Mouse (Mus musculus) MEL (cell line): ENCODE measurements around the gene Sapcd1. TPM values are rescaled to one million over a fixed set of nuclear protein-coding genes. Genes with fewer than 3 reads are reported as not detected.
"Not testable (repeated sequence)": the region's sequence is repeated elsewhere in the genome, so short reads cannot be mapped to it uniquely, and the experiment has no call there.

ENCODE experiments used
- DNase-seq: peaks from one replicate; pipeline ENCODE4 v3.0.0; 2011; ENCODE audit warnings: low read depth, low spot score
- H3K27ac ChIP-seq: 2 replicates; pipeline ENCODE4 v1.5.1; 2012; ENCODE audit warnings: low read depth, mild to moderate bottlenecking, control low read depth, low read length, moderate library complexity; ENCODE audit not compliant: control insufficient read depth
- H3K27me3 ChIP-seq, 2 experiments: fragments of 150-350 bp in 1 of 2; sonication (generic) in 1 of 2; 2 replicates each; pipeline ENCODE4 v1.6.1; 2012; ENCODE audit warnings: low read length in 2 of 2, mild to moderate bottlenecking in 2 of 2, improper control_type of control experiment in 1 of 2, moderate library complexity in 1 of 2; ENCODE audit not compliant: insufficient read depth in 2 of 2, control insufficient read depth in 1 of 2
- H3K36me3 ChIP-seq, 2 experiments: 2 replicates each; pipeline ENCODE4 v1.6.1; 2012 to 2014; ENCODE audit warnings: low read length in 2 of 2, improper control_type of control experiment in 1 of 2, inconsistent platforms in 1 of 2, mild to moderate bottlenecking in 1 of 2; ENCODE audit not compliant: insufficient read depth in 2 of 2, control insufficient read depth in 1 of 2
- H3K4me1 ChIP-seq, 2 experiments: fragments of 150-350 bp in 1 of 2; sonication (generic) in 1 of 2; 2 replicates each; pipeline ENCODE4 v1.6.1; 2012; ENCODE audit warnings: low read length in 2 of 2, improper control_type of control experiment in 1 of 2, mild to moderate bottlenecking in 1 of 2; ENCODE audit not compliant: insufficient read depth in 2 of 2, control insufficient read depth in 1 of 2
- H3K4me3 ChIP-seq, 2 experiments: fragments of 150-350 bp in 1 of 2; sonication (generic) in 1 of 2; 2 replicates each; pipeline ENCODE4 v1.5.1; 2012; ENCODE audit warnings: low read depth in 2 of 2, low read length in 2 of 2, mild to moderate bottlenecking in 2 of 2, moderate library complexity in 2 of 2, control low read depth in 1 of 2, improper control_type of control experiment in 1 of 2; ENCODE audit not compliant: control insufficient read depth in 1 of 2, insufficient read depth in 1 of 2
- H3K79me2 ChIP-seq: 2 replicates; pipeline ENCODE4 v1.6.1; 2012; ENCODE audit warnings: mild to moderate bottlenecking, low read length, moderate library complexity; ENCODE audit not compliant: control insufficient read depth, poor library complexity, insufficient read depth
- H3K9ac ChIP-seq: 2 replicates; pipeline ENCODE4 v1.6.1; 2012; ENCODE audit warnings: low read depth, mild to moderate bottlenecking, control low read depth, low read length, moderate library complexity; ENCODE audit not compliant: control insufficient read depth, poor library complexity, severe bottlenecking
- H3K9me3 ChIP-seq: fragments of 150-350 bp; sonication (generic); replicated peaks from 2 replicates; pipeline ENCODE4 v1.6.1; 2012; ENCODE audit warnings: mild to moderate bottlenecking, low read length, improper control_type of control experiment, moderate library complexity; ENCODE audit not compliant: insufficient read depth
- BHLHE40 ChIP-seq: IDR thresholded peaks from 2 replicates; pipeline ENCODE4 v1.6.1; 2012; ENCODE audit warnings: low read depth, mild to moderate bottlenecking, inconsistent platforms, low read length, improper control_type of control experiment, borderline replicate concordance
- CHD1 ChIP-seq: IDR thresholded peaks from 2 replicates; pipeline ENCODE4 v1.6.1; 2012; ENCODE audit warnings: low read depth, mild to moderate bottlenecking, inconsistent platforms, low read length, improper control_type of control experiment
- EP300 ChIP-seq, 2 experiments: IDR thresholded peaks; 2 replicates each; pipeline ENCODE4 v1.6.1; 2011; ENCODE audit warnings: improper control_type of control experiment in 2 of 2, low read length in 2 of 2, low read depth in 1 of 2, mild to moderate bottlenecking in 1 of 2
- ETS1 ChIP-seq: IDR thresholded peaks from 2 replicates; pipeline ENCODE4 v1.6.1; 2012; ENCODE audit warnings: low read depth, mild to moderate bottlenecking, inconsistent platforms, low read length, improper control_type of control experiment, moderate library complexity
- GABPA ChIP-seq: IDR thresholded peaks from 2 replicates; pipeline ENCODE4 v1.6.1; 2012; ENCODE audit warnings: low read depth, mild to moderate bottlenecking, inconsistent platforms, low read length, improper control_type of control experiment, moderate library complexity
- HCFC1 ChIP-seq: IDR thresholded peaks from 2 replicates; pipeline ENCODE4 v1.6.1; 2012; ENCODE audit warnings: low read depth, mild to moderate bottlenecking, inconsistent platforms, low read length, improper control_type of control experiment, moderate library complexity
- JUND ChIP-seq: IDR thresholded peaks from 2 replicates; pipeline ENCODE4 v1.6.1; 2011; ENCODE audit warnings: low read depth, mild to moderate bottlenecking, improper control_type of control experiment, low read length
- KAT2A ChIP-seq: conservative IDR thresholded peaks from 2 replicates; pipeline ENCODE4 v1.6.1; 2012; ENCODE audit warnings: low read depth, low read length, improper control_type of control experiment, inconsistent platforms
- MAFK ChIP-seq: IDR thresholded peaks from 2 replicates; pipeline ENCODE4 v1.6.1; 2011; ENCODE audit warnings: low read depth, mild to moderate bottlenecking, low read length, improper control_type of control experiment, borderline replicate concordance
- MEF2A ChIP-seq: IDR thresholded peaks from 2 replicates; pipeline ENCODE4 v1.6.1; 2014; ENCODE audit warnings: low read depth, mild to moderate bottlenecking, inconsistent platforms, low read length, improper control_type of control experiment; ENCODE audit not compliant: poor library complexity, insufficient replicate concordance, severe bottlenecking; ENCODE audit errors: extremely low read depth
- MXI1 ChIP-seq: IDR thresholded peaks from 2 replicates; pipeline ENCODE4 v1.6.1; 2011; ENCODE audit warnings: mild to moderate bottlenecking, low read depth, low read length, improper control_type of control experiment
- MYB ChIP-seq: IDR thresholded peaks from 2 replicates; pipeline ENCODE4 v1.6.1; 2011; ENCODE audit warnings: mild to moderate bottlenecking, low read depth, low read length, improper control_type of control experiment
- MYC ChIP-seq: IDR thresholded peaks from 2 replicates; pipeline ENCODE4 v1.6.1; 2011; ENCODE audit warnings: low read depth, mild to moderate bottlenecking, low read length, improper control_type of control experiment, moderate library complexity
- NELFE ChIP-seq: IDR thresholded peaks from 2 replicates; pipeline ENCODE4 v1.6.1; 2011; ENCODE audit warnings: low read depth, low read length, improper control_type of control experiment
- NRF1 ChIP-seq: IDR thresholded peaks from 2 replicates; pipeline ENCODE4 v1.6.1; 2014; ENCODE audit warnings: low read depth, mild to moderate bottlenecking, inconsistent platforms, low read length, improper control_type of control experiment, moderate library complexity; ENCODE audit not compliant: poor library complexity, insufficient read depth, severe bottlenecking
- POLR2A ChIP-seq, 2 experiments: IDR thresholded peaks; 2 replicates each; pipeline ENCODE4 v1.6.1; 2011 to 2012; ENCODE audit warnings: low read length in 2 of 2, mild to moderate bottlenecking in 2 of 2, control low read depth in 1 of 2, improper control_type of control experiment in 1 of 2, low read depth in 1 of 2, moderate library complexity in 1 of 2; ENCODE audit not compliant: control insufficient read depth in 1 of 2, insufficient read depth in 1 of 2, poor library complexity in 1 of 2
- POLR2AphosphoS2 ChIP-seq: IDR thresholded peaks from 2 replicates; pipeline ENCODE4 v1.6.1; 2011; ENCODE audit warnings: low read length, improper control_type of control experiment
- POLR2AphosphoS5 ChIP-seq: IDR thresholded peaks from 2 replicates; pipeline ENCODE4 v1.6.1; 2012; ENCODE audit warnings: low read depth, borderline replicate concordance, mild to moderate bottlenecking, inconsistent platforms, low read length, moderate library complexity, mixed read lengths
- RCOR1 ChIP-seq: IDR thresholded peaks from 2 replicates; pipeline ENCODE4 v1.6.1; 2012; ENCODE audit warnings: low read depth, mild to moderate bottlenecking, inconsistent platforms, low read length, improper control_type of control experiment
- TAL1 ChIP-seq: IDR thresholded peaks from 2 replicates; pipeline ENCODE4 v1.6.1; 2012; ENCODE audit warnings: mild to moderate bottlenecking, inconsistent platforms, low read length, moderate library complexity, mixed read lengths
- TBP ChIP-seq: IDR thresholded peaks from 2 replicates; pipeline ENCODE4 v1.8.0; 2011; ENCODE audit warnings: low read depth, low read length, improper control_type of control experiment
- TCF12 ChIP-seq: IDR thresholded peaks from 2 replicates; pipeline ENCODE4 v1.6.1; 2014; ENCODE audit warnings: low read depth, mild to moderate bottlenecking, inconsistent platforms, low read length, improper control_type of control experiment, moderate library complexity
- USF1 ChIP-seq: IDR thresholded peaks from 2 replicates; pipeline ENCODE4 v1.6.1; 2014; ENCODE audit warnings: low read depth, mild to moderate bottlenecking, inconsistent platforms, low read length, improper control_type of control experiment, moderate library complexity
- ZC3H11A ChIP-seq: IDR thresholded peaks from 2 replicates; pipeline ENCODE4 v1.6.1; 2012; ENCODE audit warnings: low read depth, mild to moderate bottlenecking, inconsistent platforms, low read length, improper control_type of control experiment
- ZMIZ1 ChIP-seq: IDR thresholded peaks from 2 replicates; pipeline ENCODE4 v1.6.1; 2012; ENCODE audit warnings: low read depth, mild to moderate bottlenecking, inconsistent platforms, low read length, improper control_type of control experiment, moderate library complexity
- polyA plus RNA-seq, 2 experiments: library from polyadenylated mRNA; stranded (reverse) in 1 of 2; unstranded in 1 of 2; fragments of >175 nt in 1 of 2; fragments of >200 nt in 1 of 2; gene quantifications; 2 replicates each; pipeline versions ENCODE4 v1.2.1 to v1.2.4; 2012; ENCODE audit warnings: low replicate concordance in 2 of 2, low read depth in 1 of 2; ENCODE audit not compliant: insufficient read length in 2 of 2, insufficient read depth in 1 of 2, missing spikeins in 1 of 2
- total RNA-seq: library from RNA; depleted of rRNA; stranded (reverse); fragments of 300-350 nt; gene quantifications from 2 replicates; pipeline ENCODE4 v1.2.3, GENCODE M21; 2012

The Sapcd1 gene
- total and polyA plus RNA-seq, 3 experiments: 124 to 164 TPM; not detected in 1

DNA sequence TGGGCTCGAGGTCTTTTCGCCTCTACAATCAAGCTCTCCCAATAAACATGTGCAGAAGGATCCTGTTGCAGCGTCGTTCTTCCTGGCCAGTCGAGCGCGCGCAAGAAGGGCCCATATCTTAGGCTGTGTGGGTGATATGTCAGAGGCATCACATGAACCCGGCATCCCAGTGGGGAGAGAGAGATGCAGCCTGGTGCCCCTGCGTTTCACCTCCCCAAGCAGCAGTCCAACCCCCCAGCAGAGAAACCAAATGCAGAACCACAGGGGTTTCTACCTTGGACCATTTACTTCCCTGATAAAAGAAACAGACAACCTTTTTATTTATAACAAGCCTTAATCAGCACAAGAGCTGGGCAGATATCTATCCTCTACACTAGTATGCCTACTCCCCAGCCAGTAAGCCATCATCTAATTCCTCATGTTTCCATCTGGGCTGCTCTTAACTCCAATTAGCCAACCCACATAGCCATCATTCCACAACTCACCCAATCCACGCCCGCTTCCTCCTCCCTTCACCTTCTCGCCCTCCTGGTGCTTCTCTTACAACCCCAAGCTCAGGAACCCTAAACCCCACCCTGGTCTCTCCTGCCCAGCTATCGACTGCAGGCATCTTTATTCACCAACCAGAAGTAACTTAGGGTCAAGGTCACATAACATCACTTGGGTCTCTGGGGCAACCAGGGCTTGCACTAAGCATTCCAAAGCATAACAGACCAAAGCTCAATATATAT is 31.2 kb downstream of the Sapcd1 start:
- Histone ChIP-seq H3K27me3 (no peaks in the 10 kb centered on the region), H3K4me3 (peak overlapping the region; percentile 70 to 86), H3K27ac (peak overlapping the region; percentile 99), H3K79me2 (peaks cover 41% of the 10 kb centered on the region), H3K9ac (peak overlapping the region; percentile 98), H3K4me1 (no peaks in the 10 kb centered on the region), H3K36me3 (no peaks in the 10 kb centered on the region; a peak in 2 of 4 replicates), H3K9me3 (no peaks in the 10 kb centered on the region)
- DNase-seq: peak; percentile 73
- TF ChIP-seq NRF1: no peak
- TF ChIP-seq ZMIZ1: peak; percentile 62
- TF ChIP-seq POLR2A (IDR thresholded peaks at IDR 0.05; ENCODE audit: control insufficient read depth in 1 of 2, insufficient read depth in 1 of 2, low read depth in 1 of 2, low read length in 2 of 2, poor library complexity in 1 of 2): peak; percentile 29 to 64; a peak in 1 of 4 replicates
- TF ChIP-seq MYC: no peak
- no peak for TF ChIP-seq ZC3H11A
- no peak for TF ChIP-seq TAL1
- TF ChIP-seq POLR2AphosphoS5: no peak; the same call in 1 of the 2 replicates
- no peak for TF ChIP-seq GABPA
- peak; percentile 79 for TF ChIP-seq MYB
- TF ChIP-seq MEF2A: no peak
- TF ChIP-seq RCOR1: no peak
- TF ChIP-seq USF1: no peak
- no peak for TF ChIP-seq TCF12
- peak; percentile 94 for TF ChIP-seq POLR2AphosphoS2
- TF ChIP-seq HCFC1: no peak
- TF ChIP-seq MAFK: no peak
- peak; percentile 39; the same call in 1 of the 2 replicates for TF ChIP-seq TBP
- TF ChIP-seq EP300 (IDR thresholded peaks at IDR 0.05; ENCODE audit: low read depth in 1 of 2, low read length in 2 of 2): no peak
- TF ChIP-seq JUND: no peak
- TF ChIP-seq BHLHE40: no peak

DNA sequence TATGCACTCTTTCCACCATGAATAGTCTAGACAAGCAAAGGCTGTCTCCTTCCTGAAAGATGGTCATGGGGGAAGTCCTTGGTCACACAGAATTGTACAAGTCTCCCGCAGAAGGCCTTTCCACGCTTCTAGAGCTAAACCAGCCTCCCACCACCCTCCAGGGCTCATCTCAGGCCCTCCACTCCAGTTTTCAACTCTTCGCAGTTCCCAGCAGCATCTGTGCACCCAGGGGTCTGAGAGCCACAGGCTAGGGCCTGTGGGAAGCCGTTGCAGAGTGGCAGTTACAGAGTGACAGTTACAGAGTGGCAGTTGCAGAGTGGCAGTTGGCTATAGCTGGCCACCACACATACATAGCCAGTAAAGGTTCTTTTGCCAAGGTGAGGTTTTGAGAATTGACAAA is 31.9 kb downstream of the Sapcd1 start:
- peak overlapping the region; percentile 73 for H3K27ac ChIP-seq
- TF ChIP-seq NELFE (peak; percentile 47), POLR2A (IDR thresholded peaks at IDR 0.05; ENCODE audit: control insufficient read depth in 1 of 2, insufficient read depth in 1 of 2, low read depth in 1 of 2, low read length in 2 of 2, poor library complexity in 1 of 2) (peak; percentile 45 to 58; a peak in 1 of 4 replicates), MXI1 (0 out of 2 replicates have a peak, but pooled peaks have one; percentile 34), MYB (peak; percentile 84; the same call in 1 of the 2 replicates), KAT2A (0 out of 2 replicates have a peak, but pooled peaks have one; percentile 12), CHD1 (0 out of 2 replicates have a peak, but pooled peaks have one; percentile 66), ETS1 (0 out of 2 replicates have a peak, but pooled peaks have one; percentile 11)
- TF ChIP-seq, all 39 proteins: peak for 7; not testable (repeated sequence) for 32
- not testable (repeated sequence) for H3K4me3 ChIP-seq, H3K4me1 ChIP-seq, H3K9me3 ChIP-seq, H3K27me3 ChIP-seq, H3K36me3 ChIP-seq
- Histone ChIP-seq H3K9ac (peak overlapping the region; percentile 4; the same call in 1 of the 2 replicates), H3K79me2 (peaks cover 35% of the 10 kb centered on the region)
- DNase-seq: peak; percentile 61
